Mouse (Mus musculus) E14TG2a.4 (cell line): ENCODE measurements around the gene Rgl3.

Experiments
- CTCF ChIP-seq: conservative IDR thresholded peaks from 2 replicates; pipeline ENCODE4 v1.5.1; 2014; ENCODE audit warnings: low read length
- NANOG ChIP-seq: IDR thresholded peaks from 2 replicates; pipeline ENCODE4 v1.6.1; 2014; ENCODE audit warnings: borderline replicate concordance, low read length, mixed read lengths
- POU5F1 ChIP-seq: IDR thresholded peaks from 2 replicates; pipeline ENCODE4 v1.6.1; 2014; ENCODE audit warnings: low read length, borderline replicate concordance

- TF ChIP-seq CTCF (no peak), NANOG (no peak), POU5F1 (no peak)
Observed at GRCm38 (mm10) chr9:22002194-22003162, 13.2 kb upstream of the Rgl3 start, which contains the start of the genes Ccdc151 and Prkcsh.
